Mouse (Mus musculus) thymus, postnatal 36 days (tissue): ENCODE measurements around the gene 5830473C10Rik.

Source experiments
- DNase-seq, 2 experiments: peaks; one replicate each; pipeline ENCODE4 v3.0.0; 2022; ENCODE audit warnings: mixed read lengths in 2 of 2

Gene 5830473C10Rik

GRCm38 (mm10) chr5:90560743-90561142, at the start of gene 5830473C10Rik:
Gene 5830473C10Rik, plus strand, starts transcription at chr5:90561107.
- DNase-seq, result no peak

- no peak for DNase-seq
Observed at GRCm38 (mm10) chr5:90512288-90512955, 48.5 kb upstream of the 5830473C10Rik start.

GRCm38 (mm10) chr5:90515561-90515960, 45.3 kb upstream of the 5830473C10Rik start:
- no peak for DNase-seq

- DNase-seq, result no peak
Observed at GRCm38 (mm10) chr5:90518356-90519100, 42.4 kb upstream of the 5830473C10Rik start, which contains the start of gene Afm. Gene Afm, plus strand, starts transcription at chr5:90518932.

- DNase-seq, result no peak
Observed at GRCm38 (mm10) chr5:90551191-90551590, 9.7 kb upstream of the 5830473C10Rik start.

- no peak for DNase-seq
Observed at GRCm38 (mm10) chr5:90556052-90556451, 4.9 kb upstream of the 5830473C10Rik start.

- DNase-seq, result no peak
Observed at GRCm38 (mm10) chr5:90561721-90562275, 891 bp downstream of the 5830473C10Rik start.

- DNase-seq, result no peak
Observed at GRCm38 (mm10) chr5:90562880-90563279, 2.0 kb downstream of the 5830473C10Rik start.

- DNase-seq, result no peak
Observed at GRCm38 (mm10) chr5:90564161-90564560, 3.3 kb downstream of the 5830473C10Rik start.

- DNase-seq, result no peak
Observed at GRCm38 (mm10) chr5:90565205-90565604, 4.3 kb downstream of the 5830473C10Rik start.

GRCm38 (mm10) chr5:90567788-90568187, 6.9 kb downstream of the 5830473C10Rik start:
- DNase-seq, result no peak

- no peak for DNase-seq
Observed at GRCm38 (mm10) chr5:90568338-90568737, 7.4 kb downstream of the 5830473C10Rik start.

- DNase-seq, result no peak
Observed at GRCm38 (mm10) chr5:90571216-90571615, 10.3 kb downstream of the 5830473C10Rik start.

- DNase-seq, result no peak
Observed at GRCm38 (mm10) chr5:90577751-90578150, 16.8 kb downstream of the 5830473C10Rik start.

- DNase-seq, result no peak
Observed at GRCm38 (mm10) chr5:90579556-90579955, 18.6 kb downstream of the 5830473C10Rik start.

GRCm38 (mm10) chr5:90582179-90582578, 21.3 kb downstream of the 5830473C10Rik start:
- no peak for DNase-seq

GRCm38 (mm10) chr5:90584799-90585198, 23.9 kb downstream of the 5830473C10Rik start:
- DNase-seq, result no peak

- no peak for DNase-seq
Observed at GRCm38 (mm10) chr5:90586511-90586910, 25.6 kb downstream of the 5830473C10Rik start.

GRCm38 (mm10) chr5:90588104-90588503, 27.2 kb downstream of the 5830473C10Rik start:
- DNase-seq, result no peak

- peak; percentile 28 to 32 for DNase-seq
Observed at GRCm38 (mm10) chr5:90588708-90589595, 28.0 kb downstream of the 5830473C10Rik start.

GRCm38 (mm10) chr5:90590676-90591075, 29.8 kb downstream of the 5830473C10Rik start:
- DNase-seq, result no peak

- DNase-seq, result no peak
Observed at GRCm38 (mm10) chr5:90591936-90592335, 31.0 kb downstream of the 5830473C10Rik start.

- no peak for DNase-seq
Observed at GRCm38 (mm10) chr5:90594945-90595344, 34.0 kb downstream of the 5830473C10Rik start.
